Mouse (Mus musculus) cerebellum, adult 18-20 months (tissue): ENCODE measurements at regions not wholly inside any gene's neighbourhood (a gene's known extent, or its start where the extent isn't known, plus 50 kb on each side); places are given as distances from the start of the nearest gene placed in this dataset.

Experiments
- DNase-seq, 2 experiments: peaks; one replicate each; pipeline ENCODE4 v3.0.0; 2021

DNA sequence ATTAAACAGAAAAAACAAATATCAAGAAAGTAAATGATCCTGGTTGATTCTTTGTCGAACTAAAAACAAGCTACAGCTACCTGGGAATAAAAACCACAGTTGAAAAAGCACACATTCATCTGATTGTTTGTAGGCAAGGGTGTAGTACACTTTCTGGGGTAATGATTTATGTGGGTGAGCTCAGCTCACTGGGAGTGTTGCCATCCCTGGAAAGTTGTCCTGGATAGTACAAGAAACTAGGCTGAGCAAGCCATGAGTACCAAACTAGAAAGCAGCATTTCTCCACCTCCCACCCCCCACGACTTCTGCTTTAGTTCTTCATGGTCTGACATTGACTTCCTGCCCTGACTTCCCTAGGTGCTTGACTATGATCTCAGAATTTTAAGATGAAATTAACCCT lies 967.6 kb downstream of the Plod2 start:
- DNase-seq, result no peak

GRCm38 (mm10) chr9:93524055-93524454 lies 982.0 kb downstream of the Plod2 start:
- no peak for DNase-seq

- DNase-seq, result no peak
Observed at GRCm38 (mm10) chr9:93525132-93525531, 983.1 kb downstream of the Plod2 start.

DNA sequence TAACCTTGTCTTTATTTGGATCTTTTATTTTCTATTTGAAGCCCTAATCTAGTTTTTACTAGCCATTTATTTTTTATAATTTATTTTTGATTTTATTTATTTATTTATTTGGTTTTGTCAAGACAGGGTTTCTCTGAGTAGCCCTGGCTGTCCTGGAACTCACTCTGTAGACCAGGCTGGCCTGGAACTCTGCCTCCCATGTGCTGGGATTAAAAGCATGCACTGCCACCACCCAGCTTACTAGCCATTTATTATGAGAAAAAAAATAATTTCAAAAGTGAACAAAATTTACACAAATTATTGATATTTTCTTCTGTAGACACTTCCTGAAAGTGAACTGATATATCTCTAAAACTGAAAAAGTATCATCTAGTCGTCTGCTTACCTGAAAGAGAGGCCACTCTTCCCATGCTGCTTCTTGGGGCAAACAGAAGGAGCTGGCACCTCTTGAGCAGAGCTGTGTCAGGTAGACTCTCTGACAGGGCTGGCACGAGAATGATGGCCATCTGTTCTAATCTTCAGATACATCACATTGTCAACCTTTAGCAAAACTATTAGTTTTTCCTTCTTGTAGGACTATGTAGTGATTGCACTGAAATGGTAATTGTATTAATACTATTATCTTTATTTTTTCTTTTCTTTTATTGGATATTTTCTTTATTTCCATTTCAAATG lies 988.8 kb downstream of the Plod2 start:
- peak; percentile 3 to 38 for DNase-seq
